Mouse (Mus musculus): ENCODE measurements around the gene Ptges.
"Not testable (repeated sequence)": the region's sequence is repeated elsewhere in the genome, so short reads cannot be mapped to it uniquely, and the experiment has no call there.

The Ptges gene

DNA sequence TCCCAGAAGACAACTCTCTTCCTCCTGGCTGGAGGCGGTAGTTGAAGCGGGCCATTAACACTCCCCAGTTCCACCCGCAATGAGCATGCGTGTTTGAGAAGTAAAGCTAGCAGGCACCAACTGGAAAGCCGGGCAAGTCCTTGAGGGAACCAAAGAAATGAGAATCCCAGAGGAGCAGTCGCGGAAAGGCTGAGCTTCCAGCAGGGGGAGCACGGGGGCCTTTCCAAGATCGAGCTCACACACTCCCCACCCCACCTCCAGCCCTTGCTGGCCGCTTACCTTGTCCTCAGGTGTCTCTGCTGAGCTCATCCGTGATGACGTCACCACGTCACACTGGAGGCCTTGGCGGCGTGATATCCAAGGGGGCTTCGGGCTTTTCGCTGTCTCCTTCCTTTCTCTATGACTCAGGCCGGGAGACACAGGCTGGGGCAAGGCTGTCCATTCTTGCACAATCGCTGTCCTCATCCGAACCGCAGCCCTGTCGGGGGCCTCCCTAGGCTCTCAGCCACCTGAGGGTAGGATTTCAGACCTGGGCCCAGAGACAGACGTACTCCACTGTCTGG lies at the start of gene Ptges:
Gene Ptges (minus strand): TSS at position 381 of the 563 bp plus-strand sequence.
- DNase-seq, result peak; percentile 84

DNA sequence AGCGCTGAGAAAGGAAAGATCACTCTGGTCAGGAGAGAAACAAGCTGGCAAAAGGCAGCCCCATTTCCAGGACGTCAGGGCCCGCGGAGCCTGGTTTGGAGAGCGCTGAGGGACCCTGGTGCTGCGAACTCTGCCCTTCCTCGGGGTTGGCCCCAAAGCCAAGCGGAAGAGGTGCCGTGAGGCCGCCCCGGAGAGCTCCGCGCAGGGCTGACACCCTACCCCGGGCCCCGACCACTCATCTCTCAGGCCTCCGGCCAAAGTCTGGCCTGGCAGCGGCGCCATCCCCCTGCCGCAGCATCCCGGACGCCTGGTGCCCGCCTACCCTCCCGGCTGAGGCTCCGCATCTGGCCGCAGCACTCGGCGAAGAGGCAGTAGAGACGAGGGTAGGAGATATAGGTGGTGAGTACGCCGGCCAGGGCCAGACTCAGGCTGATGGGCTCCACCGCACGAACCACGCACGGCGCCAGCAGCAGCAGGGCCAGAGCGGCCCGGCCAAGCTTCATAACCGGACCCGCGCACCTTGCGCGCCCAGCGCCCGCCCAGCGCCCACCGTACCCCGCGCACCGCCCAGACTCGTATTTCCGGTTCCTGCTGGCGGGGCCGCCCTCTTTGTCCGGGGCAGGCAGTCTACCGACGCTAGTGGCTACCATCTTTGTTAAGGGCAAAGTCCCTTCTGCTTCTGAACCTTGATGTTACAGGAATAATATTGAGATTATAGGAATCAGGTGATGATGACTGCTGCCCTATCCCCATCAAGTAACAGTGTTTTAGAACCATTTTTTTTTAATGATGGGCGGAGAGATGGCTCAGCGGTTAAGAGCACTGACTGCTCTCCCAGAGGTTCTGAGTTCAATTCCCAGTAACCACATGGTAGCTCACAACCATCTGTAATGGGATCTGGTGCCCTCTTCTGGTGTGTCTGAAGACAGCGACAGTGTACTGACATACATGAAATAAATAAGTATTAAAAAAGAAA lies 38.0 kb upstream of the Ptges start, which contains the start of gene Tor1a:
Gene Tor1a (minus strand): TSS at position 582 of the 976 bp plus-strand sequence.
- DNase-seq, result peak; percentile 90

DNA sequence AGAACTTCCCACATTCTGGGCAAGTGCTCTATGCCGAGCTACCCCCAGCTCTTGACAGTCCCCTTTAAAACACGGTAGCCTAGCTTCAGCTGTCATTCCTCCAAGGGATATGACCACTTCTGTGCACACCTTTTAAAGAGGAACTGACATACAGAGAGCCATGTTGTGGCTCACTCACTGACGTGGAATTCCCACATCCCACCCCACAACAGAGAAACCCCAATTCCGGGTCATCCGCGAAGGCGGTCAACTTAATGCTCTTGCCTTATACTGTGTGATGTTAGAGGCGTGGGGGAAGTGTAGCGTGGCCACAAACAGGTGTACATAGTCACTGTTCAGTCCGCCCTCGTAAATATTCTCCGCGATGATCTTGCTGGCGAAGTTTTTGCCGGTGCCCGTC lies 37.2 kb upstream of the Ptges start:
- no peak for DNase-seq

DNA sequence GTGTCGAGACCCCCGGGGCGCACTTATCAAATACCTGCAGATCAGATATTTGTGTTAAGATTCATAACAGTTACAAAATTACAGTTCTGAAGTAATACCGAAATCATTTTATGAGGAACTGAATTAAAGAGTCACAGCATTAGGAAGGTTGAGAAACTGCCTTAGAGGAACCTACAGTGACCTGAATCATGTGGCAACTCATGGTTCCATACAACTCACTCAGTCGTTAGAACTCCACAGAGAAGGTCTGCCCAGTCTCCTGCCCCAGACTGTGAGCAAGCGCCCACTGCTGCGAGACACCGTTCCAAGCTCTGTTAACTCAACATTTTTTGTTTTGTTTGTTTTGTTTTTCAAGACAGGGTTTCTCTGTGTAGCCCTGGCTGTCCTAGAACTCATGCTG lies 36.0 kb upstream of the Ptges start:
- no peak for DNase-seq

DNA sequence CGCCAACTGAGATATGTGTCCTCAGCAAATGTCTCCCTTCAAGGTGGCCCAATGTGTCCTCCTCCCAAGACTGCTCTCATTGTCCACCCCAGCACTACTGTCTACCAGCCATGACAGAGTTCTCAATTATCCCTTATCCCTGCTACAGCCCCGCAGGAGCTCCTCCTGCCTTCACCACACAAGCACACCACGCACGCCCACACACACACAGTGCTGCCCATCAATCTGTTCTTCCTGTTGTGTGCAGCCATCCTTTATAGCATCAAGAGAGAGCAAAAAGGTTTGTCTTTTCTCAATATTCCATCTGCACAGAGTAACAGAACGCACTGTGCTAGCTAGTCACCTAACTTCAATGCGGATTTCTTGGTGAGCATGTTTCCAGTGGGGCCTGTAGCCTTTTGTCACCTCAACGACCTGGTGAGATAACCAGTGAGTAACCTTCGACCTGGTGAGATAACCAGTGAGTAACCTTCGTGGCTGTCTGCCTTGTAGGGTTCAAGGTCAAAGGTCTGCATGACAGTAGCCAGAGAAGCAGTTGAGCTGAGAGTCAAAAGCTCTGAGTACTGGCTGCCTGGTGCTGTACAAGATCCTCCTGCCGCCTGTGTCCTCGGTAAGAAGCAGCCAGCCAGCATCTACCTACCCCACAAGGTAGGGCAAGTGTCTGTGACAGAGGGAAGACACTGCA lies 33.0 kb upstream of the Ptges start:
- DNase-seq, result no peak

DNA sequence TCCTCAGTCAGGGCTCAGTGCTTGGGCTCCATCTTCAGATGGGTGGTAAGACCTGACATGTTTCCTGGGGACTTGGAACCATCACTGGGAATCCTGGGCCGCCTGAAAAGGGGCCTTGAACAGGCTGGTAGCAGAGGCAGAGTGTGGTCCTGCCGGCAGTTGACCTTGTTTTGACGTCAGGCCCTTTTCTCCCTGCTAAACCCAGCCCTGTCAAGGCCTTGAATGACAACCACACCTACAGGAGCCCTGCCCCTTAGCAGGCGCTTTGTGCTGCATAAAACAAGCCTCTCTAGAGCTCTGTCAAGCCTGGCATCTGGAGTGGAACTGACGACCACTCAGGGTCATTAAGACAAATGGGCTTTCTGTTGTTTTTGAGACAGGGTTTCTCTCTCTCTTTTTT lies 30.2 kb upstream of the Ptges start:
- DNase-seq, result no peak

DNA sequence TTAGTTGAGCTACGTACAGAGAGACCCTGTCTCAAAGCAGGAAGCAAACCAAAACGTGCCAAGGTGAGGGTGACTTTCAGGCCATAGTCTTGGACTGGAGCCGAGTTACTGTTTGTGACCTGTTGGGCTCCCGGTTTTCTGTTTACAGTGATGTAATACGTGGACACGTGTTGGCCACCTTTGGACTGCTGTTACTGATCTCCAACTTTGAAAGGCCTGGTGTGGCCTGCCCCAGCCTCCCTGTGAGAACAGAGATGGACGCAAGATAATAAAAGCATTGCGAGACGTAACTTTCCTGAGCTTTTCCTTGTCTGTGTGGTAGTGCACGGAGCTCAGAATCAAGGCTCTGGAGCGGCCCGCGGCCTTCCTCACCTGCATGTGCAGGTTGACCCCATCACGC lies 29.1 kb upstream of the Ptges start:
- DNase-seq, result no peak

DNA sequence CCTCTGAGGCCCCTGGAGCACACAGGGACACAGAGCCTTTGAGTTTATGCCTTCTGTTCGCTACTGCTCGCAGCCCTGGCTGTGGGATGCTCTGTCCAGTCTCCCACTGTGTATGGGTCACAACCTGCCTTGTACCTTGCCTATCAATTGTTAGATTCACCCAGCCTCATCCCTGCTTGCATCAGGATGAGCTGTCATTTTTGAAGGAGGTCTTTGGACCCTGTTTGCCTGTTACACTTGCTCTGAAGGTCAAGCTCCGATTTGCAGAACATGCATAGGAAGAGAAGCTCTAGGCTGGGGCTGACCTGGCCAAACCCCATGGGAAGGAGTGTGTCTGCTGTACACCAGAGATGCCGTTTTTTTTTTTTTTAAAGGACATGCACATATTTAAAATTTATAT lies 27.8 kb upstream of the Ptges start:
- no peak for DNase-seq

DNA sequence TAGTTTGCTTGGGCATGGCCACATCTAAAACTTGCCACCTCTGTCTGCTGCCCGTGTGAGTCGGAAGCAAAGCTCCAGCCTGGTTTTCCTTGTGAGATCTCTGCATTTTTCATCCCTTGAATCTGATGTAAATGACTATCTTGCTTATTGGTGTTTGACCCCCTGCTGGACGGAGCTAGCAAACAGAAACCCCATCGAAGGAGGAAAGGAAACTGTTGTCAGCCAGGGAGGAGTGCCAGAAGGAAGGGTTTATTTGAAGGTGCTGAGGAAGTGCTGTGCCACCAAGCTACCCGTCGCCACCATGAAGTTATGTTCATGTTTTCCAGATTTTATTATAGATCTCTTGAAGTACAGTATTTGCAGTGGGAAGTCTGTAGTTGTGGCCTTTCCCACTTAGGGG lies 25.1 kb upstream of the Ptges start:
- DNase-seq, result no peak

DNA sequence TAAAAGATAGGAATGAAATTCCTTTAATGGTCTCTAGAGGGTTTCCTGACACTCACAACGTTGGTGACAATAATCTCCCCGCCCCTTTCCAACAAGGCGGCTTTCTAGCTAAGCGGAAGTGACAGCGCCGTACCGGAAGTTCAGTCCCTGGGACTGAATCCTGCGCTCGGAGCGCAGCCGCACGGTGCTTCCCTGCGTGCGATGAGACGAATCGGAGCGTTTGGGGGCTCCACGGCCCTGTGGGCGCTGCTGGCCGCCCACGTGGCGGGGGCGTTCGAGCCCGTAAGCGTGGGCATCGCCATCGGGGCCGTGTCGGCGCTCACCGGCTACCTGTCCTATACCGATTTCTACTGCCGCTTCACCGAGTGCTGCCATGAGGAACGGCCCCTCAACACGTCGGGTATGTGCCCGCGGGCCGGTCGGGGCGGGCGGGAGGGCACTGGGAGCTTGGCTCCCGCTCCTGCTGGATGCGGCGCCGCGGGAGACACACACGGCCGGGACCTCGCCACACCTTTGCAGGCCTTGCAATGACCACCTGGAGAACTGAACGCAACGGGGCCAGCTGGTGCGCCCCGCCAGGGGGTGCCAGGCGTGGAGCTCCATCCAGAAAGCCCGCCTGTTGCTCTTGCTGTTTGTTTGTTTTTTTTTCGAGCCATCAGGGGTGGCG lies 23.3 kb upstream of the Ptges start, which contains the start of gene Tor1b:
Gene Tor1b (plus strand): TSS at position 136 of the 667 bp plus-strand sequence.
- peak; percentile 82 for DNase-seq

DNA sequence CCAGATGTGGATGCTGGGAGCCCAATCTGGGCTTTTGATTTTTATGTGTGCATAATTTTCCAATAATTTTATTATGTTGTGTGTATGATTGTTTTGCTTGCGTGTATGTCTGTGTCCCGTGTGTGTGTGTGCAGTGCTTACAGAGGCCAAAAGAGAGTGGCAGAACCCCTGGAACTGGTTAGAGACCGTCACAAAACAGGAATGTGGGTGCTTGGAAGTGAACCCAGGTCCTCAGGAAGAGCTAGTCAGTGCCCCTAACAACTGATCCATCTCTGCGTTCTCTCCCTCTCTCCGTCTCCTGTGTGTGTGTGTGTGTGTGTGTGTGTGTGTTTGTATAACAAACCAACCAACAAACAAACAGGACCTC lies 22.8 kb upstream of the Ptges start:
- DNase-seq, result no peak

DNA sequence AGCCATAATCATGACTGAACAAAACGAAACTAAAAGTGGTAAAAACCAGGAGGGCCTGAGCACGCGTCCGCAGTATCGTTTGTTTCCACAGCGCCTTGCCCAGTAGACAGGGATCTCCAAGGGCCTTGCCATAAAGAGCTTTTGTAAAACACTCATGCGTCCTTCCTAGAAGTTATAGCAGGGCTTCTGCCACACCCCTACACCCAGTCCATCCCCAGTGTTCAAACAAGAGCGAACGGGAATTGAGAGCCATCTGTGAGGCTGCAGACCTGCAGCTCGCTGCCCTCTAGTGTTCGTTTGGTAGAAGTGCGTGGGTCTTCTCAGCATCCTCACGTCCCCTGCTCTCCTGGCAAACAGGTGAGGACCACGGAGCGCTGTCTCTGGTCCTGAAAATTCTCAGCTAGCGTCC lies 12.9 kb upstream of the Ptges start:
- DNase-seq, result peak; percentile 45

DNA sequence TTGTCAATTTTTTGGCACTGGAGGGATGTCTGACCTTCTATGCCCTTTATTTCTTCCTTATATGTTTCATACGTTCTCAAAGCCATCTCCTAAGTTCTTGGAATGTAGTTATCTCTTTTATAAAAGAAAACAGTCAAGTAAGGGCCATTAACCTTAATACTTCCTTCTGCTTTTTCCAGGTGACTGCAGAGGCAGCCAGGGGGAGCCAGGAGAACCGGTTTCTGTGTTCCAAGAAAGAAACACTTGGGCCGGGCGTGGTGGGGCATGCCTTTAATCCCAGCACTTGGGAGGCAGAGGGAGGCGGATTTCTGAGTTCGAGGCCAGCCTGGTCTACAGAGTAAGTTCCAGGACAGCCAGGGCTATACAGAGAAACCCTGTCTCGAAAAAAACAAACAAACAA lies 12.5 kb upstream of the Ptges start:
- not testable (repeated sequence) for DNase-seq

DNA sequence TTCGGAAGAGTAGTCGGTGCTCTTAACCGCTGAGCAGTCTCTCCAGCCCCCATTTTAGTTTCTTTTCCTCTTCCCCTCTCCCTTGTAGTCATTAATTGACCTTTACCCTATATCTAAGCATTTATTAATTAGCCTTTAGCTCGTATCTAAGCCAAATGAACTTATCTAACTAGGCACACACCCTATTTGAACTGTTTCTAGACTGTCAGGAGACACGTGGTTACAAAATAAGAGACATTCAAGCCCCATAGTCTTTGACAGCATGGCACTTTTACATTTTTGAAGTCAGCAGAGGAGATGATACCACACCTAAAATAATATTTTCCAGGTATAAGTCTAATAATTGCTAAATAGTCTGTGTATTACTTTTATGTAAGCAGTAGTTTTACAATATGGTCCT lies 11.9 kb upstream of the Ptges start:
- DNase-seq, result no peak

DNA sequence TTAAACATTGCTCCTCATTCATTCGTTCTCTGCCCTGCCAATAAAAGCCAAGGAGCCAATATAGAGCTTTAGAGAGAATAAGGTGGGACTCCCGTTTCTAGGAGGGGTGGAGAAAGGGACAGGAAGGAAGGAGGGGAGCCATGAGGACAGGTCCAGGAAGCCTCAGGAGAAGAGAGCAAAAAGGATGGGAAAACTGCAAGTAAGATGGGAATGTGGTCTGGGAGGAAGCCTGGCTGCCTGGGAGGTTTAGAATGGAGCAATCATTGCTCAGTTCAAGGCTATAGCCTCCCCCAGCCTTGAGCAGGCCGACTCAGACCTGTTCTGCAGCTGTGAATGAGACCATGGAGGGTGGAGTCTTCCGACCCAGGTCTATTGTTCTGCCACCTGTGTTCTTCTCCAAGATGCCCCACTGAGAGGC lies 8.9 kb upstream of the Ptges start:
- DNase-seq, result no peak

DNA sequence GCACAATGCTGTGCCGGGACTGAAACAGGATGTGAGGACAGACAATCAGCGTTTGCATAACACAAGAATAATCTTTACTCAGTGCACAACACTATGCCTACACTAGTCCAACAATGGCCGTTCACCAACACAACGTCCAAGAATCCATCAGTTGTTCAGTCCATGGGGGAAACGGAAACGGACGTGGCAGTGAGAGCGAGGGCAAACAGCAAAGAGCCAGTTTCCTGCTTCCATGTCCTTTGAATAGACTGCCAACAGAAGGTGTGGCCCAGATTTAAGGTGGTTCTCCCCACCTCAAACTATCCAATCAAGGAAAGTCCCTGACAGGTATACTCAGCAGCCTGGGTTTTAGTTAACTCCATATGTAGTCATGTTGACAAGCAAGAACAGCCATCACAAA lies 8.1 kb upstream of the Ptges start:
- DNase-seq, result no peak

DNA sequence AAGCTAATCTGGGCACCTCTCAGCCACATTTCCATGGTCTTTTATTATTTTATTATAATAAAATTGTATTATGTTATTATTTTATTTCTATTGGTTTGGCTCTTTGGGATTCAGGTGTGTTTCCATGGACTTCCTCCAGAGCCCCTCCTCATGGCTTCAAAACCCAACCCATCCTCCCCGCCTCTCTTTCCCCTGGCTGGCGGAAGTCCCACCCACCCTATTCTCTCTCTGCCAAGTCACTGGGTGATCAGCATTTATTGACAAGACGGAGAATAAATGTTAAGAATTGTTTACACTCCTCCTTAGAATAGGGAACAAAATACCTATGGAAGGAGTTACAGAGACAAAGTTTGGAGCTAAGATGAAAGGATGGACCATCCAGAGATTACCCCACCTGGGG lies 7.1 kb upstream of the Ptges start:
- no peak for DNase-seq

DNA sequence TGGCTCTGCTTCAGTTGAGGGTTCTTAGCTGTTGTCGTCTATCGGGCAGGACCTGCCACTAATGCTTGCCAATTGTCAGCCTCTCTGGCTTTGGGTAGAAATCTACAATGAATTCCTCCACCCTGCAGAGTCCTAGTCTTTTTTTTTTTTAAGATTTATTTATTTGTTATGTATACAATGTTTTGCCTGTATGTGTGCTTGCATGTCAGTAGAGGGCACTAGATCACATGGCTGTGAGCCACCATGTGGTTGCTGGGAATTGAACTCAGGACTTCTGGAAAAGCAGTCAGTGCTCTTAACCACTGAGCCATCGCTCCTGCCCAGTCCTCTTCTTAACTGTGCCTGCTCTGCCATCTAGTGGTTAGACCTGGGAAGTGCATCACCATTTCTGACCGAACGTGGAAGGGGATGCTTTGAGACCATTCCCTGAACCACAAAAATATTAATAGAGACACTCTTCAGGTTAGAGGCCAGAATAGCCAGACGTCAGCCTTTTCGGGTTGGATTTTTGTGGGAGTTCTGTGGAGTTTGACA lies 4.3 kb upstream of the Ptges start:
- DNase-seq, result peak; percentile 67

DNA sequence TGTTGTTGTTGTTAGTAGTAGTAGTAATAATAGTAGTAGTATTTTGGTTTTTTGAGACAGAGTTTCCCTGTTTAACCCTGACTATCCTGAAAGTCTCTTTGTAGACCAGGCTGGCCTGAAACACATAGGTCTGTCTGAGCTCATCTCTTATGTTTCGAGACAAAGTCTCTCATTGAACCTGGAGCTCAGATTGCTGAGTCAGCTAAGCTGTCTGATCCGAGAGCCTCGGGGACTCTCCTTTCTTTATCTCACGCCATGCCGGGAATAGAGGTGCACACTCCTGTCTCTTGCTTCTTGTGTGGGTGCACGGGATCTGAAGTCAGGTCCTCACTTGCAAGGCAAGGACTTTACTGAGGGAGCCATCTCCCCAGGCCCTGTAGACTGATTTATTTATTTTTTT lies 3.4 kb upstream of the Ptges start:
- no peak for DNase-seq

DNA sequence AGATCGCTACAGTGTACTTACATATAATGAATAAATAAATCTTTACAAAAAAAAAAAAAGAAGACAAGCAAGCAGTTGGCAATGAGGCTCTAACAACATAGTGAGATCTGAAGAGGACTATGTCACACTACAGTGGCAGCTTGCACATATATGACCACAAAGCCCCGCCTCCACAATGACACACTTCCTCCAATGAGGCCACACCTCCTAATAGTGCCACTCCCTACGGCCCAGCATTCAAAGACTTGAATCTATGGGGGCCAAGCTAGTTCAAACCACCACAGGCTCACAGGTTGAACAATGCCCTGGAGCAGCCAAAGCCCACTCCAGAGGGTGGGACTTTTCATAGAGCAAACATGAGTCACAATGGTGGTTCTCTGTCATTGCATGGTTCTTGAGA lies 2.3 kb upstream of the Ptges start:
- DNase-seq, result no peak

DNA sequence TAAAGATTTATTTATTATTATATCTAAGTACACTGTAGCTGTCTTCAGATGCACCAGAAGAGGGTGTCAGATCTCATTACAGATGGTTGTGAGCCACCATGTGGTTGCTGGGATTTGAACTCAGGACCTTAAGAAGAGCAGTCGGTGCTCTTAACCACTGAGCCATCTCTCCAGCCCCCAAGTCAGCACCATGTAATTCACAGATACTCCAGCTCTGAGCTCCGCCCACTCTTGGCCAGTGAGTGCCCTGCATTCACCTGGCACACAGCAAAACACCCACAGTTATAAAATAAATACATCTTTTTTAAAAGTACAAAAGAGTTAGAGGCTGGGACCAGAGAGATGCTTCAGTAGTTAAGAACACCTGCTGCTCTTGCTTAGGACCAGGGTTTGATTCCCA lies 1.2 kb upstream of the Ptges start:
- DNase-seq, result not testable (repeated sequence)

DNA sequence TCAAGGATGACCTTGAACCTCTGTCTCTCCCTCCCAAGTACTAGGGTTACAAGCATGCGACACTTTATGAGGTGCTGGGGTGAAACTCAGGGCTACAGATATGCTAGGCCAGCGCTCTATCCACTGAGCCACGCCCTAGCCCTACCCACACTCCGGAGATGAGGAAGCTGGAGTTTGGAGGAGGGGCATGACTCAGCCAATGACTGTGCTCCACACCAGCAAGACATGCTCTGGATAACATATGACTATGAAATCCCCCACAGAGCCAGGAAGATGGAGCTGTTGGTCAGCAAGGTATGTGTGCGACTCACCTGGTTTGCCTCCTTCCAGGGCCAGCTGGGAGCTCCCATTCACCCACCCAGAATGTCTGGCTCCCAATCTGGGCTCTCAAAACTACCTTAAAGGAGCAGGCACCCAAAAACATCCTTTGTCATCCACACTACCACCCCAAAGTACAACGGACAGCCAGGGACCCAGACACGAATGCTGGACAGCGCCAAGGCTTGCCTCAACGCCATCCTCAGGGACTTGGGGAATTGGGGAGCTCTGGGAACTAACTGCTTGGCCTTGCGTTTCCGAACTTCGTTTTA lies 675 bp downstream of the Ptges start:
- no peak for DNase-seq
